Mouse (Mus musculus): Measurements from ENCODE around the gene Serinc1. TPM values are rescaled to one million over a fixed set of nuclear protein-coding genes. Genes with fewer than 3 reads are reported as not detected.
"Not testable (repeated sequence)": the region's sequence is repeated elsewhere in the genome, so short reads cannot be mapped to it uniquely, and the experiment has no call there.

Serinc1 gene
- polyA plus RNA-seq (2012; rRNA removed), result 598 and 609 TPM in 2 replicates

DNA sequence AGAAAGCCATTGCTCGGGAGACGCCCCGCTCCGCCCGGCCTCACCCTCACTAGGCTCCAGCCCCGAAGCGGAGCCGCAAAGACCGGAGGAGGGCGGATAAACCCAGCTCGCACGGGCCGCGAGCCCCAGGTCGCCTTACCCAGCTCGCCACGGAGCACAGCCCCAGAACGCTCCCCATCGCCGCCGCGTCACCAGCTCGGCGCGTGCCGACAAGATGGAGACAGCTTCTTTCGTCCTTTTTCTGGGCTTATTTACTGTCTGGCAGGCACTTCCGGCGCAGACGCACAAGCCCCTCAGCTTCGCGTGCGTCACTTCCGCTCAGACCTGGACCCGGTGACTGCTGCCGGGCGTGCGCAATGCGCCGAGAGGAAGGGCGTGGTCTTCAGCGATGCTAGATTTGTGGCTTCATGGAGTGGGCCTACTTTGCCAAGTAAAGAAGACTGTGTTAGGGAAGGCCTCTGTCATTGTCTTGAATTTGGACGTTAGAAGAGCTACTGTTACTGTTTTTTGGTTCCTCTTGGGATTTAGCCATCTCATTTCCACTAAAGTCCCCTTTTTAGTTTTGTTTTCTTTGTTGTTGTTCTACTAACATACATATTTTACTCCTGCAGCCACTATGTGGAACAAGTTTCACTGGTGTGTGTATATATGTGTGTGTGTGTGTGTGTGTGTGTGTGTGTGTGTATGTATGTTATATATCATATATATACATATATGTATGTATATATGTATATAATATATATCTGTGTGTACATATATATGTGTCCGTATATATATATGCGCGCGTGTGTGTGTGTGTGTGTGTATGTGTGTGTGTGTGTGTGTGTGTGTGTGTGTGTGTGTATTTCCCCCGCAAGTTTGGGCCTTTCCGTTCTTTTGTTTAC, at the start of gene Serinc1:
TSS of gene Serinc1 (minus strand) at position 313 of the 884 bp plus-strand sequence.
- TF ChIP-seq POLR2A (IDR thresholded peaks at IDR 0.05; ENCODE audit: extremely low read depth, insufficient read depth, low read length) (peak; percentile 95), CTCF (IDR thresholded peaks at IDR 0.05; ENCODE audit: extremely low read depth, insufficient read depth, low read length) (no peak)
- Histone ChIP-seq H3K4me1 (ENCODE audit: control insufficient read depth, insufficient read depth, low read length) (no peaks in the 10 kb centered on the region; the same call in none of the 2 replicates), H3K27ac (ENCODE audit: insufficient read depth, low read length) (peak within 1 kb of the TSS; percentile 83), H3K4me3 (ENCODE audit: insufficient read depth, low read length) (peak within 1 kb of the TSS; percentile 70)

DNA sequence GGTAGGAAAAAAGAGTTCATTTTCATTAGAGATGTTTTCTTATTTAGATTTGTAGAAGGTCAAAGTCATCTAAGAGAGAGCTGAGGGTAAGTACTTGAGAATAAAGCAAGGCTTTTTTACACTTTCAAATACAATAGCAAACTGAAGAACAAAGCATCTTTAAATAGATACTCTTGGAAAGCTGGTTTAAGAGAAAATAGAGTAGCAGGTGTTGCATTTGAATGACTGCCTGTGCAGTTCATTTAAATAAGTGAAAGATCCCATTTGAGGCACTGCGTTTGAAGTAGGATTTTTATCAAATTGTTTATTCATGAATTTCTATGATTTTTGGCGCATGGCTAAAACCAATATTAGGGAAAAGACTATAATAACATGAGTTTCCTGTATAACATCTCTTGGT, 44.4 kb upstream of the Serinc1 start:
- H3K27ac ChIP-seq (ENCODE audit: insufficient read depth, low read length), result no peak overlapping the region
- no peak for TF ChIP-seq POLR2A (IDR thresholded peaks at IDR 0.05; ENCODE audit: extremely low read depth, insufficient read depth, low read length)
- no peak for TF ChIP-seq CTCF (IDR thresholded peaks at IDR 0.05; ENCODE audit: extremely low read depth, insufficient read depth, low read length)
- H3K4me3 ChIP-seq (ENCODE audit: insufficient read depth, low read length), result no peak overlapping the region
- no peaks in the 10 kb centered on the region for H3K4me1 ChIP-seq (ENCODE audit: control insufficient read depth, insufficient read depth, low read length)

DNA sequence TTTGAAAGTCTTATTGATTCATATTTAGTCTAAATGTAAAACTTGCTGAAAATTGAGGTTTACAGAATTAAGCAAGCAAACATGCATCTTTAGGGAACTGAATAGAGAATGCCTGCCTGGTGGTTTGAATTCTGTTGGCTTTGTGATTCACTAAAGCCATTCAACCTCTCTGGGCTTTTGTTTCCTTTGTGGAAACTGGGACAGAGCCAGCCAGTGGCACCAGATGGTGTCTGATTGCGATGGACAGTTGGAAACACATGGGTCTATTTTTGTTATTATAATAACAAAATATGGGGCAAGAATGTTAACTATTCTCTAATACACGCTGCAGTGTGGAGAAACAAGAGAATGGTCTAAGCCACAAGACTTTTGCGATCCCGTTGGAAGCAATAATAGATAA, 39.8 kb upstream of the Serinc1 start:
- TF ChIP-seq POLR2A (IDR thresholded peaks at IDR 0.05; ENCODE audit: extremely low read depth, insufficient read depth, low read length) (no peak), CTCF (IDR thresholded peaks at IDR 0.05; ENCODE audit: extremely low read depth, insufficient read depth, low read length) (no peak)
- no peak overlapping the region for H3K27ac ChIP-seq (ENCODE audit: insufficient read depth, low read length)
- H3K4me1 ChIP-seq (ENCODE audit: control insufficient read depth, insufficient read depth, low read length), result peaks cover 1% of the 10 kb centered on the region; the same call in 1 of the 2 replicates
- H3K4me3 ChIP-seq (ENCODE audit: insufficient read depth, low read length), result no peak overlapping the region

DNA sequence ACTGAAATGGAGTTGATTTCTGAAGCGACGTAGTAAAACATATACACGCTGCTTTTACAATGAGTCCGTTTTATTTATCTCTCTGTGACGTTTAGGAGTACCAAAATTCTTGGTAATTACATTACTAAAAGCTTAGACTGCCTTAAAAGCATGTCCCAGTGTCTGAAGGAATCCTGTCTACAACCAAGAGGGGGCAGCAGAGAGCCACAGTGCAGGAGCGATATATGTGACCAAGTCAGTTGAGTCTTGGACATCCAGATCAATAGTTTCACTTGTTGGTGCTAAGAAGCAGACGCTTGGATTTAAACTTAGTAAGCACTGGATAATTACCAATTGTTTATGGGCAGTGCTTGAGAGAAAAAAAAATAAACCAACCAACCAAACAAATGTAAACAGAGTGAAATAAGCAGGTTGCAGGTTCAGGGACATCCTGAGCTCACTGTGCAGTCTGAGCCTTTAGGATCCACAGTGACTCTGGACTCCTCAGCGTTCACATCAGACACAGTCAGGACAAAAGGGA, 38.9 kb upstream of the Serinc1 start:
- Histone ChIP-seq H3K4me3 (ENCODE audit: insufficient read depth, low read length) (no peak overlapping the region), H3K27ac (ENCODE audit: insufficient read depth, low read length) (no peak overlapping the region), H3K4me1 (ENCODE audit: control insufficient read depth, insufficient read depth, low read length) (peaks cover 1% of the 10 kb centered on the region; the same call in 1 of the 2 replicates)
- TF ChIP-seq CTCF (IDR thresholded peaks at IDR 0.05; ENCODE audit: extremely low read depth, insufficient read depth, low read length) (peak; percentile 50), POLR2A (IDR thresholded peaks at IDR 0.05; ENCODE audit: extremely low read depth, insufficient read depth, low read length) (no peak)

DNA sequence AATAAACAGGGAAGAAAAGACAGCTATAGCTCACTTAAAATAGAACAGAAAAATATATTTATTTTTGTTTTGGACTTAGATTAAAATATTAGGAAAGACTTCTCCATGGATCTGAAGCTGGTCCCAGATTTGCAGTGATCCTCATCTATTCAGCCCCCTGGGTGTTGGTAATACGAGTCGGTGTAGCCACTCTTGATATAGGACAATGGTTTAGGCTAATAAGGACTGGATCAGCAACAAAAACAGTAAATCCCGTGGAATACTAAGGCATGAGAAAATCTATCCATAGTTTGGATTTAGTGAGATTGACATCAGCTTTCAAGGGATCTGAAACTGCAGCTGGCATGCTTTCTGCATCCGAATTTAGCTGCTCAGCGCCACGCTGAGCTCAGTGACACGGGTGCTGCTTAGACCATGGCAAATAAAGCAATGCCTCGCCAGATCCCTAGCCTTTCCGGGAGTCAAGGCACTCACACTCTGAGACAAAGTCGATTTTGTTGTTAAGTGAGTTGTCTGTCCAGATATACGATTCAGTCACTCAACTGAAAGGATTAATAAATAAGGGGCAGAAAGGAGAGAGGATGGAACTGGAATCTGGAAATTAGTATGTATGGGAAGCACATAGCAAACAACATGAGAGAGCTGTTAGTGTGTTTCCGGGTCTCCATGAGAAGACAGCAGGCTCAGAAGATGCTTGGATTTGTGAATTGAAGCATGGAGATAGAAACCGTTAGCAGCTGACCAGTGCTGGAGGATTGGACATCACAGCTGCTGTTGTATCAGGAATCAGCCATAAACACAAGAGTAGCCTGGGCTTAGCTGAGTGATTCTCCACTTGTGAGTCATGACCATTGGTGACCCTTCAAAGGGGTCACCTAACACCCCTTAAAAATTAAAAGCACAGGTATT, 36.9 kb upstream of the Serinc1 start:
- no peak for TF ChIP-seq CTCF (IDR thresholded peaks at IDR 0.05; ENCODE audit: extremely low read depth, insufficient read depth, low read length)
- no peak for TF ChIP-seq POLR2A (IDR thresholded peaks at IDR 0.05; ENCODE audit: extremely low read depth, insufficient read depth, low read length)
- Histone ChIP-seq H3K27ac (ENCODE audit: insufficient read depth, low read length) (no peak overlapping the region), H3K4me1 (ENCODE audit: control insufficient read depth, insufficient read depth, low read length) (peaks cover 1% of the 10 kb centered on the region; the same call in 1 of the 2 replicates), H3K4me3 (ENCODE audit: insufficient read depth, low read length) (no peak overlapping the region)

DNA sequence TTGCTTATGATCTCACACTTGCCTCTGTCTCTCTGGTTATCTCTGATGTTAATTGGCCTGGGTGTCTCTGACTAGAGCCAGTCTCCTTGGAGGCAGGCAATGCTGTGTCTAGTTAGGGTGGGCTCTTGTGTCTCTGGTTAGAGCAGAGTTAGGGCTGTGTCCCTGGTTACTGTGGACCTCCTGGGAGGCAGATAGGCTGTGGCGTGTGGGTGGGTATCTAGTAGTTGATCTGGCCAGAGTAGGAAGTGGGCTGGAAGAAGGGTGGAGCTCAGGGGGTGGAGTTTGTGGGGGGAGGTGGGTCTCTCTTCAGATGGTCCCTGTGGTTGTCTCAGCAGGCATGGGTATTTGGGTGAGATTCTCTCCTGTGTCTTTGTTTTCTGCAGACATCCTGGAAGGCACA, 33.9 kb upstream of the Serinc1 start:
- Histone ChIP-seq H3K27ac (ENCODE audit: insufficient read depth, low read length) (no peak overlapping the region), H3K4me1 (ENCODE audit: control insufficient read depth, insufficient read depth, low read length) (peaks cover 1% of the 10 kb centered on the region; the same call in 1 of the 2 replicates), H3K4me3 (ENCODE audit: insufficient read depth, low read length) (no peak overlapping the region)
- TF ChIP-seq POLR2A (IDR thresholded peaks at IDR 0.05; ENCODE audit: extremely low read depth, insufficient read depth, low read length) (no peak), CTCF (IDR thresholded peaks at IDR 0.05; ENCODE audit: extremely low read depth, insufficient read depth, low read length) (no peak)

DNA sequence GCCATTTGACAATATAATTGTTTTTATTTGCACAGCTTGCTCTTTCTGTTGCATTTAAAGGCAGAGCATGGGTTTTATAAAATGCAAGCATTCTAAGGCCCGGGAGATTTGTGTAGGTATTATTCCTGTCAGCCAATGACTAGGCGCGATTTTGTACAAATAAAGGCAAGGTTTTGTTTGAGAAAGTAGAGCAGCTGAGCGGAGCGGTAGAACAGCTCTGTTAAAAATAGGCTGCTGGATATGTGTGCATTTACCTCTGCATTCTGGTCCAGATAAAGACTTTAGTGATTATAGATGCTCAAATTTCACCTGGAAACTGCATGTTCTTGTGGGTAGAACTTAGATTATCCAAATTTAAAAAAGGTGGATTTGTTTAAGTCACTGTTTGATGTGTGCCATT, 25.3 kb upstream of the Serinc1 start:
- Histone ChIP-seq H3K4me1 (ENCODE audit: control insufficient read depth, insufficient read depth, low read length) (no peaks in the 10 kb centered on the region), H3K27ac (ENCODE audit: insufficient read depth, low read length) (no peak overlapping the region), H3K4me3 (ENCODE audit: insufficient read depth, low read length) (no peak overlapping the region)
- TF ChIP-seq CTCF (IDR thresholded peaks at IDR 0.05; ENCODE audit: extremely low read depth, insufficient read depth, low read length) (no peak), POLR2A (IDR thresholded peaks at IDR 0.05; ENCODE audit: extremely low read depth, insufficient read depth, low read length) (no peak)

DNA sequence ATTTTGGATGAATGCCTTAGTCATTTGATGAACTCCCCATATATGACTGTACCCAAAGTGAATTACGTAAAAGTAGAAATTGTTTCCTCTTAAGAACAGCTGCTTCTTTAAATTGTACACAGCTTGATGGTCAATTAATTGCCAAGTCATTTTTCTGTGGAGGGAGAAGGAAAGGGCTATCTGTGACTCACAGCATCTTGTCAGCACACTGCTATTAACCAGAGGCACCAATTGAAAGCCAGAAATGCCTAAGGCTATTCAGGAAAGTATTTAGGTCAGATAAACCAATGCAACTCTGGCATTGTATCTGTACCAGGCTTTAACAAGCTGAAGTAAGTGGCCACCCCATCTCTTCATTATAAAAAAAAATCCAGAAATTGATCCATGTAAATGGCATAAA, 21.4 kb upstream of the Serinc1 start:
- H3K4me3 ChIP-seq (ENCODE audit: insufficient read depth, low read length), result no peak overlapping the region
- no peak overlapping the region for H3K27ac ChIP-seq (ENCODE audit: insufficient read depth, low read length)
- TF ChIP-seq CTCF (IDR thresholded peaks at IDR 0.05; ENCODE audit: extremely low read depth, insufficient read depth, low read length), result no peak
- TF ChIP-seq POLR2A (IDR thresholded peaks at IDR 0.05; ENCODE audit: extremely low read depth, insufficient read depth, low read length), result no peak
- no peaks in the 10 kb centered on the region for H3K4me1 ChIP-seq (ENCODE audit: control insufficient read depth, insufficient read depth, low read length)

DNA sequence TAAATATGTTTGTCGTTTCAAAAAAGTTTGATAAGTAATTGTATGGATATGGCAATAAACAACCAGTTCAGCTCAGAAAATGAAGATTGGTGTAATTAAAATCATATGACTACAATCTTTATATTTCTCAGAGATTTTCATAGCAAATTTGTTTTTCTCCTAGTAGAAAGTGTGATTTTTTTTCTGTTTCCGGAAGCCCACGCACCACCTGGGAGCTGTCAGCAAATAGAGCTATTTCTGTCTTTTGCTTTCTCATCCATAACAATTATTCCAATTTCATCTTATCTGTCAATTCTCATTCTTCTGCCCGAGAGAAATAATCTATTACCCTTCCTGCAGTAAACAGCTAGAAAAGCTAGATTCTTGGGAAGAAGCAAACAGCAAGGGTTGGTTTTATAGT, 17.3 kb upstream of the Serinc1 start:
- TF ChIP-seq CTCF (IDR thresholded peaks at IDR 0.05; ENCODE audit: extremely low read depth, insufficient read depth, low read length), result no peak
- no peak for TF ChIP-seq POLR2A (IDR thresholded peaks at IDR 0.05; ENCODE audit: extremely low read depth, insufficient read depth, low read length)
- no peaks in the 10 kb centered on the region for H3K4me1 ChIP-seq (ENCODE audit: control insufficient read depth, insufficient read depth, low read length)
- H3K27ac ChIP-seq (ENCODE audit: insufficient read depth, low read length), result no peak overlapping the region
- no peak overlapping the region for H3K4me3 ChIP-seq (ENCODE audit: insufficient read depth, low read length)

DNA sequence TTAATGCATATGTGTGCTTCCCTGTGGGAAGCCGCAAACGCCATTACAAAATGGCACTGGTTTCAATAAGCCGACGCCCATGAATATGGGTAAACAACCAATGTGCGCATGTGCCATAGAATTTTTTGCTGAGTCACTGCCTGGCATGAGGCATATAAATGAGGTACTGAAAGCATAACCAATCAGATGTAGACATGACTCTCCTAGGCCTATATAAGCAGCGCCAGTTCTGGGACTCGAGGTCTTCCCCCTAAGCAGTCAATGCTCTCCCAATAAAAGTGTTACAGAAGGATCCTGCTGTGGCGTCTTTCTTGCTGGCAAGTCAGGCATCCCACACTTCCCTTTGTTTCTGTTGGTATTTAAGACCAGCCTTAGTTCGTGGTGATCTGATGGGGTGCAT, 11.6 kb upstream of the Serinc1 start:
- H3K4me3 ChIP-seq (ENCODE audit: insufficient read depth, low read length); H3K4me1 ChIP-seq (ENCODE audit: control insufficient read depth, insufficient read depth, low read length); H3K27ac ChIP-seq (ENCODE audit: insufficient read depth, low read length): not testable (repeated sequence)
